Mouse (Mus musculus): ENCODE measurements around the gene Saa4. TPM values are rescaled to one million over a fixed set of nuclear protein-coding genes. Genes with fewer than 3 reads are reported as not detected.
"Not testable (repeated sequence)": the region's sequence is repeated elsewhere in the genome, so short reads cannot be mapped to it uniquely, and the experiment has no call there.

Gene Saa4
- polyA plus RNA-seq, 1 experiment from 2014 or later = not detected

- Histone ChIP-seq H3K36me3 (peaks cover 10% of the 10 kb centered on the region; the same call in 1 of the 2 replicates), H3K4me3 (replicated peaks) (no peak overlapping the region), H3K4me1 (replicated peaks) (peaks cover 10% of the 10 kb centered on the region), H3K9me3 (no peaks in the 10 kb centered on the region), H3K27me3 (no peaks in the 10 kb centered on the region; the same call in 1 of the 2 replicates), H3K27ac (no peak overlapping the region), H3K4me2 (replicated peaks) (no peak overlapping the region), H3K9ac (replicated peaks) (no peak overlapping the region)
- no peak for ATAC-seq
- WGBS = 82% methylated on average over 6 of the region's 6 CpGs
Measured at GRCm38 (mm10) chr7:46712250-46712649, 20.2 kb downstream of the Saa4 start.

- ATAC-seq = peak; percentile 98
- peaks cover 28% of the 10 kb centered on the region for H3K36me3 ChIP-seq
- H3K4me1 ChIP-seq (replicated peaks) = peaks cover 10% of the 10 kb centered on the region
- peak within 1 kb of the TSS; percentile 88 for H3K9ac ChIP-seq (replicated peaks)
- H3K9me3 ChIP-seq = no peaks in the 10 kb centered on the region
- peak within 1 kb of the TSS; percentile 61 for H3K4me2 ChIP-seq (replicated peaks)
- no peaks in the 10 kb centered on the region for H3K27me3 ChIP-seq
- WGBS = 0% methylated on average over 38 of the region's 38 CpGs
- peak within 1 kb of the TSS; percentile 86 for H3K4me3 ChIP-seq (replicated peaks)
- peak within 1 kb of the TSS; percentile 75 for H3K27ac ChIP-seq
Measured at GRCm38 (mm10) chr7:46710390-46710844, 22.0 kb downstream of the Saa4 start, which contains the start of gene Saal1. TSS of gene Saal1 (minus strand) at chr7:46710680.

GRCm38 (mm10) chr7:46700521-46701025 is 31.8 kb downstream of the Saa4 start:
- no peak overlapping the region for H3K4me2 ChIP-seq (replicated peaks)
- no peak overlapping the region for H3K4me3 ChIP-seq (replicated peaks)
- WGBS = 93% methylated on average over 6 of the region's 6 CpGs
- ATAC-seq = no peak
- H3K9me3 ChIP-seq = no peaks in the 10 kb centered on the region
- H3K36me3 ChIP-seq = peaks cover 94% of the 10 kb centered on the region
- H3K9ac ChIP-seq (replicated peaks) = no peak overlapping the region
- no peaks in the 10 kb centered on the region for H3K4me1 ChIP-seq (replicated peaks)
- H3K27ac ChIP-seq = no peak overlapping the region
- H3K27me3 ChIP-seq = no peaks in the 10 kb centered on the region

GRCm38 (mm10) chr7:46696754-46697153 is 35.6 kb downstream of the Saa4 start:
- Histone ChIP-seq H3K9ac (replicated peaks) (no peak overlapping the region), H3K4me3 (replicated peaks) (no peak overlapping the region), H3K27me3 (no peaks in the 10 kb centered on the region), H3K4me2 (replicated peaks) (no peak overlapping the region), H3K27ac (no peak overlapping the region), H3K4me1 (replicated peaks) (no peaks in the 10 kb centered on the region), H3K36me3 (peaks cover 76% of the 10 kb centered on the region), H3K9me3 (no peaks in the 10 kb centered on the region)
- no peak for ATAC-seq
- WGBS = 94% methylated on average over 1 of the region's 1 CpGs

GRCm38 (mm10) chr7:46686827-46687226 is 45.6 kb downstream of the Saa4 start:
- Histone ChIP-seq H3K27ac (no peak overlapping the region), H3K27me3 (no peaks in the 10 kb centered on the region), H3K36me3 (peaks cover 40% of the 10 kb centered on the region), H3K4me2 (replicated peaks) (no peak overlapping the region), H3K4me3 (replicated peaks) (no peak overlapping the region), H3K4me1 (replicated peaks) (no peaks in the 10 kb centered on the region), H3K9me3 (no peaks in the 10 kb centered on the region), H3K9ac (replicated peaks) (no peak overlapping the region)
- WGBS = 91% methylated on average over 5 of the region's 5 CpGs
- no peak for ATAC-seq

GRCm38 (mm10) chr7:46680732-46681131 is 51.7 kb downstream of the Saa4 start:
- no peaks in the 10 kb centered on the region for H3K27me3 ChIP-seq
- H3K9me3 ChIP-seq = no peaks in the 10 kb centered on the region
- no peak for ATAC-seq
- no peak overlapping the region for H3K9ac ChIP-seq (replicated peaks)
- H3K4me3 ChIP-seq (replicated peaks) = no peak overlapping the region
- H3K4me2 ChIP-seq (replicated peaks) = no peak overlapping the region
- no peaks in the 10 kb centered on the region for H3K36me3 ChIP-seq
- no peak overlapping the region for H3K27ac ChIP-seq
- no peaks in the 10 kb centered on the region for H3K4me1 ChIP-seq (replicated peaks)

- not testable (repeated sequence) for H3K27ac ChIP-seq; H3K4me1 ChIP-seq (replicated peaks); H3K9me3 ChIP-seq; H3K27me3 ChIP-seq; ATAC-seq; H3K9ac ChIP-seq (replicated peaks); H3K4me3 ChIP-seq (replicated peaks); H3K36me3 ChIP-seq; H3K4me2 ChIP-seq (replicated peaks)
- 87% methylated on average over 7 of the region's 7 CpGs for WGBS
Measured at GRCm38 (mm10) chr7:46679044-46679443, 53.4 kb downstream of the Saa4 start.

- no peak overlapping the region for H3K4me2 ChIP-seq (replicated peaks)
- ATAC-seq = no peak
- WGBS = 93% methylated on average over 3 of the region's 3 CpGs
- no peaks in the 10 kb centered on the region for H3K9me3 ChIP-seq
- no peak overlapping the region for H3K27ac ChIP-seq
- no peak overlapping the region for H3K9ac ChIP-seq (replicated peaks)
- no peaks in the 10 kb centered on the region for H3K4me1 ChIP-seq (replicated peaks)
- H3K27me3 ChIP-seq = no peaks in the 10 kb centered on the region
- no peaks in the 10 kb centered on the region for H3K36me3 ChIP-seq
- H3K4me3 ChIP-seq (replicated peaks) = no peak overlapping the region
Measured at GRCm38 (mm10) chr7:46678417-46678816, 54.0 kb downstream of the Saa4 start.

Other genes starting within 250 kb of the Saa4 start
- 28.9 and 30.0 TPM in 2 replicates for gene Sergef, start 92.8 kb downstream of the Saa4 start, polyA plus RNA-seq (2015; fragmentation: Nextera tagmentation; extraction: Ambion mirVana)
- 0.12 and 0.41 TPM in 2 replicates for gene Tph1, start 60.1 kb downstream of the Saa4 start, polyA plus RNA-seq (2015; fragmentation: Nextera tagmentation; extraction: Ambion mirVana)
- gene Saal1, start 21.9 kb downstream of the Saa4 start, polyA plus RNA-seq (2015; fragmentation: Nextera tagmentation; extraction: Ambion mirVana) = 19.0 and 19.6 TPM in 2 replicates
- gene Saa3, start 16.9 kb downstream of the Saa4 start, polyA plus RNA-seq (2015; fragmentation: Nextera tagmentation; extraction: Ambion mirVana) = 0.17 TPM in 1 of 2 replicates, not detected in the other
- gene Saa1, start 10.4 kb upstream of the Saa4 start, polyA plus RNA-seq (2015; fragmentation: Nextera tagmentation; extraction: Ambion mirVana) = not detected in 2 replicates
- gene Saa2, start 19.2 kb upstream of the Saa4 start, polyA plus RNA-seq (2015; fragmentation: Nextera tagmentation; extraction: Ambion mirVana) = not detected in 2 replicates
- gene Hps5, start 63.5 kb upstream of the Saa4 start, polyA plus RNA-seq (2015; fragmentation: Nextera tagmentation; extraction: Ambion mirVana) = 15.8 and 15.9 TPM in 2 replicates
- gene Gtf2h1, start 63.5 kb upstream of the Saa4 start, polyA plus RNA-seq (2015; fragmentation: Nextera tagmentation; extraction: Ambion mirVana) = 44.6 and 48.4 TPM in 2 replicates
- gene Ldha, start 108.9 kb upstream of the Saa4 start, polyA plus RNA-seq (2015; fragmentation: Nextera tagmentation; extraction: Ambion mirVana) = 501 and 553 TPM in 2 replicates
- 0.22 TPM in 1 of 2 replicates, not detected in the other for gene Ldhc, start 128.6 kb upstream of the Saa4 start, polyA plus RNA-seq (2015; fragmentation: Nextera tagmentation; extraction: Ambion mirVana)
- gene Tsg101, start 187.4 kb upstream of the Saa4 start, polyA plus RNA-seq (2015; fragmentation: Nextera tagmentation; extraction: Ambion mirVana) = 419 and 434 TPM in 2 replicates
- 7.4 and 7.5 TPM in 2 replicates for gene Uevld, start 225.9 kb upstream of the Saa4 start, polyA plus RNA-seq (2015; fragmentation: Nextera tagmentation; extraction: Ambion mirVana)